Mouse (Mus musculus) G1E (cell line): ENCODE results near the gene Olfr347. TPM values are rescaled to one million over a fixed set of nuclear protein-coding genes. Genes with fewer than 3 reads are reported as not detected.

Experiments
- ATAC-seq: 2 replicates; pipeline ENCODE4 v1.8.0; 2016; ENCODE audit warnings: mild to moderate bottlenecking; ENCODE audit not compliant: insufficient number of reproducible peaks, poor library complexity, low FRiP score, severe bottlenecking; ENCODE audit errors: extremely low read depth
- DNase-seq: peaks from one replicate; pipeline ENCODE4 v3.0.0; 2012; ENCODE audit warnings: low spot score
- H3K27me3 ChIP-seq: 2 replicates; pipeline ENCODE4 v1.6.1; 2012; ENCODE audit warnings: mild to moderate bottlenecking, low read length, inconsistent platforms; ENCODE audit not compliant: insufficient read depth
- H3K36me3 ChIP-seq: replicated peaks from 2 replicates; pipeline ENCODE3; 2012; ENCODE audit warnings: mild to moderate bottlenecking, inconsistent platforms
- H3K4me1 ChIP-seq: 2 replicates; pipeline ENCODE4 v1.6.1; 2012; ENCODE audit warnings: low read depth, low read length, inconsistent platforms, mixed read lengths; ENCODE audit not compliant: insufficient read depth
- H3K4me3 ChIP-seq: 2 replicates; pipeline ENCODE4 v1.5.1; 2012; ENCODE audit warnings: low read depth, mild to moderate bottlenecking, inconsistent platforms, low read length, moderate library complexity, mixed read lengths
- H3K9me3 ChIP-seq: replicated peaks from 2 replicates; pipeline ENCODE4 v1.6.1; 2012; ENCODE audit warnings: inconsistent platforms
- CTCF ChIP-seq: IDR thresholded peaks from 2 replicates; pipeline ENCODE4 v1.5.1; 2012; ENCODE audit warnings: low read depth, low read length, inconsistent platforms, mixed read lengths
- GATA1 ChIP-seq: IDR thresholded peaks from 2 replicates; pipeline ENCODE4 v1.6.1; 2012; ENCODE audit warnings: borderline replicate concordance, low read length, inconsistent platforms, mixed read lengths
- GATA2 ChIP-seq: IDR thresholded peaks from 2 replicates; pipeline ENCODE4 v1.6.1; 2012; ENCODE audit warnings: low read depth, low read length, inconsistent platforms, borderline replicate concordance
- POLR2AphosphoS5 ChIP-seq: IDR thresholded peaks from 2 replicates; pipeline ENCODE4 v1.6.1; 2012; ENCODE audit warnings: low read depth, low read length, inconsistent platforms; ENCODE audit not compliant: insufficient replicate concordance
- TAL1 ChIP-seq: conservative IDR thresholded peaks from 2 replicates; pipeline ENCODE4 v1.6.1; 2012; ENCODE audit warnings: low read depth, low read length, inconsistent platforms, mixed read lengths
- polyA plus RNA-seq: library from polyadenylated mRNA; stranded (reverse); fragments of >175 nt; gene quantifications from 2 replicates; pipeline ENCODE4 v1.2.3, GENCODE M21; 2012
- total RNA-seq, 2 experiments: library from RNA; stranded (forward) in 1 of 2; stranded (reverse) in 1 of 2; fragments of 200-1000 nt in 1 of 2; fragments of >200 nt in 1 of 2; fragmentation: Nextera tagmentation in 1 of 2; gene quantifications; 2 replicates each; pipeline ENCODE4 v1.2.3; 2014 to 2017

Gene Olfr347
- not detected in 2 replicates for total RNA-seq (2014; fragmentation: Nextera tagmentation)
- 0.33 TPM in 1 of 2 replicates, not detected in the other for total RNA-seq (2017)
- not detected in 2 replicates for polyA plus RNA-seq

- no peak within 1 kb of the TSS for H3K4me3 ChIP-seq
- no peaks in the 10 kb centered on the region for H3K27me3 ChIP-seq
- no peak for ATAC-seq
- H3K4me1 ChIP-seq, result no peaks in the 10 kb centered on the region
- H3K9me3 ChIP-seq, result no peaks in the 10 kb centered on the region
- TF ChIP-seq GATA1 (no peak), CTCF (no peak), GATA2 (no peak), POLR2AphosphoS5 (no peak), TAL1 (no peak)
- no peak for DNase-seq
- H3K36me3 ChIP-seq, result no peaks in the 10 kb centered on the region
These were observed at the start of gene Olfr347 for GRCm38 (mm10) chr2:36731602-36732001. Gene Olfr347, plus strand, starts transcription at chr2:36731902.

GRCm38 (mm10) chr2:36685488-36685887 is 46.2 kb upstream of the Olfr347 start, which contains the start of gene Olfr346:
Gene Olfr346, plus strand, starts transcription at chr2:36685788.
- no peaks in the 10 kb centered on the region for H3K9me3 ChIP-seq
- H3K27me3 ChIP-seq, result no peaks in the 10 kb centered on the region
- ATAC-seq (no peak), DNase-seq (no peak)
- no peaks in the 10 kb centered on the region for H3K36me3 ChIP-seq
- TF ChIP-seq CTCF (no peak), POLR2AphosphoS5 (no peak), GATA2 (no peak)
- no peak within 1 kb of the TSS for H3K4me3 ChIP-seq
- H3K4me1 ChIP-seq, result no peaks in the 10 kb centered on the region

GRCm38 (mm10) chr2:36736226-36736625 is 4.5 kb downstream of the Olfr347 start:
- no peak for DNase-seq
- TF ChIP-seq POLR2AphosphoS5 (no peak), TAL1 (no peak), GATA2 (no peak), CTCF (no peak), GATA1 (no peak)

GRCm38 (mm10) chr2:36783976-36784375 is 52.3 kb downstream of the Olfr347 start, which contains the start of gene Olfr348:
Gene Olfr348, plus strand, starts transcription at chr2:36784276.
- DNase-seq (no peak), ATAC-seq (no peak)
- Histone ChIP-seq H3K9me3 (no peaks in the 10 kb centered on the region), H3K36me3 (no peaks in the 10 kb centered on the region), H3K4me3 (no peak within 1 kb of the TSS), H3K27me3 (no peaks in the 10 kb centered on the region), H3K4me1 (no peaks in the 10 kb centered on the region)
- TF ChIP-seq CTCF (no peak), TAL1 (no peak), POLR2AphosphoS5 (no peak), GATA2 (no peak), GATA1 (no peak)

More at GRCm38 (mm10) chr2:36736226-36736625, 4.5 kb downstream of the Olfr347 start:
- Histone ChIP-seq H3K4me1 (no peaks in the 10 kb centered on the region), H3K36me3 (no peaks in the 10 kb centered on the region), H3K27me3 (no peaks in the 10 kb centered on the region), H3K9me3 (no peaks in the 10 kb centered on the region), H3K4me3 (no peak overlapping the region)
- ATAC-seq, result no peak

Other genes starting within 250 kb of the Olfr347 start
- gene Olfr341, start 249.4 kb upstream of the Olfr347 start, total RNA-seq (2014; fragmentation: Nextera tagmentation), result not detected in 2 replicates
- gene Olfr341, start 249.4 kb upstream of the Olfr347 start, total RNA-seq (2017), result 0.05 and 0.06 TPM in 2 replicates
- not detected in 2 replicates for gene Olfr341, start 249.4 kb upstream of the Olfr347 start, polyA plus RNA-seq
- gene Olfr342, start 206.9 kb upstream of the Olfr347 start, total RNA-seq (2014; fragmentation: Nextera tagmentation), result not detected in 2 replicates
- 0.06 and 0.11 TPM in 2 replicates for gene Olfr342, start 206.9 kb upstream of the Olfr347 start, total RNA-seq (2017)
- not detected in 2 replicates for gene Olfr342, start 206.9 kb upstream of the Olfr347 start, polyA plus RNA-seq
- gene Olfr344, start 165.2 kb upstream of the Olfr347 start, total RNA-seq (2014; fragmentation: Nextera tagmentation), result not detected in 2 replicates
- gene Olfr344, start 165.2 kb upstream of the Olfr347 start, total RNA-seq (2017), result 0.06 and 0.38 TPM in 2 replicates
- not detected in 2 replicates for gene Olfr344, start 165.2 kb upstream of the Olfr347 start, polyA plus RNA-seq
- not detected in 2 replicates for gene Olfr345, start 91.9 kb upstream of the Olfr347 start, total RNA-seq (2014; fragmentation: Nextera tagmentation)
- 0.22 TPM in 1 of 2 replicates, not detected in the other for gene Olfr345, start 91.9 kb upstream of the Olfr347 start, total RNA-seq (2017)
- gene Olfr345, start 91.9 kb upstream of the Olfr347 start, polyA plus RNA-seq, result not detected in 2 replicates
- gene Olfr346, start 46.1 kb upstream of the Olfr347 start, total RNA-seq (2014; fragmentation: Nextera tagmentation), result not detected in 2 replicates
- under 0.01 TPM in 1 of 2 replicates, not detected in the other for gene Olfr346, start 46.1 kb upstream of the Olfr347 start, total RNA-seq (2017)
- not detected in 2 replicates for gene Olfr346, start 46.1 kb upstream of the Olfr347 start, polyA plus RNA-seq
- not detected in 2 replicates for gene Olfr348, start 52.4 kb downstream of the Olfr347 start, total RNA-seq (2014; fragmentation: Nextera tagmentation)
- 0.06 and 0.11 TPM in 2 replicates for gene Olfr348, start 52.4 kb downstream of the Olfr347 start, total RNA-seq (2017)
- gene Olfr348, start 52.4 kb downstream of the Olfr347 start, polyA plus RNA-seq, result not detected in 2 replicates
- not detected in 2 replicates for gene Olfr50, start 58.6 kb downstream of the Olfr347 start, total RNA-seq (2014; fragmentation: Nextera tagmentation)
- 0.05 and 0.06 TPM in 2 replicates for gene Olfr50, start 58.6 kb downstream of the Olfr347 start, total RNA-seq (2017)
- not detected in 2 replicates for gene Olfr50, start 58.6 kb downstream of the Olfr347 start, polyA plus RNA-seq
- not detected in 2 replicates for gene Olfr3, start 85.1 kb downstream of the Olfr347 start, total RNA-seq (2014; fragmentation: Nextera tagmentation)
- gene Olfr3, start 85.1 kb downstream of the Olfr347 start, total RNA-seq (2017), result 0.11 and 0.12 TPM in 2 replicates
- gene Olfr3, start 85.1 kb downstream of the Olfr347 start, polyA plus RNA-seq, result not detected in 2 replicates
- not detected in 2 replicates for gene Olfr350, start 114.4 kb downstream of the Olfr347 start, total RNA-seq (2014; fragmentation: Nextera tagmentation)
- gene Olfr350, start 114.4 kb downstream of the Olfr347 start, total RNA-seq (2017), result 0.22 and 0.23 TPM in 2 replicates
- gene Olfr350, start 114.4 kb downstream of the Olfr347 start, polyA plus RNA-seq, result not detected in 2 replicates
- gene Olfr351, start 130.8 kb downstream of the Olfr347 start, total RNA-seq (2014; fragmentation: Nextera tagmentation), result not detected in 2 replicates
- gene Olfr351, start 130.8 kb downstream of the Olfr347 start, total RNA-seq (2017), result 0.16 and 0.41 TPM in 2 replicates
- not detected in 2 replicates for gene Olfr351, start 130.8 kb downstream of the Olfr347 start, polyA plus RNA-seq
- not detected in 2 replicates for gene Olfr352, start 136.6 kb downstream of the Olfr347 start, total RNA-seq (2014; fragmentation: Nextera tagmentation)
- 0.05 TPM in 1 of 2 replicates, not detected in the other for gene Olfr352, start 136.6 kb downstream of the Olfr347 start, total RNA-seq (2017)
- gene Olfr352, start 136.6 kb downstream of the Olfr347 start, polyA plus RNA-seq, result not detected in 2 replicates
- gene Olfr353, start 161.0 kb downstream of the Olfr347 start, total RNA-seq (2014; fragmentation: Nextera tagmentation), result not detected in 2 replicates
- gene Olfr353, start 161.0 kb downstream of the Olfr347 start, total RNA-seq (2017), result 0.05 and 0.12 TPM in 2 replicates
- gene Olfr353, start 161.0 kb downstream of the Olfr347 start, polyA plus RNA-seq, result not detected in 2 replicates
- gene Olfr354, start 173.8 kb downstream of the Olfr347 start, total RNA-seq (2014; fragmentation: Nextera tagmentation), result not detected in 2 replicates
- gene Olfr354, start 173.8 kb downstream of the Olfr347 start, total RNA-seq (2017), result 0.16 and 0.17 TPM in 2 replicates
- not detected in 2 replicates for gene Olfr354, start 173.8 kb downstream of the Olfr347 start, polyA plus RNA-seq
- gene Olfr355, start 197.0 kb downstream of the Olfr347 start, total RNA-seq (2014; fragmentation: Nextera tagmentation), result not detected in 2 replicates
- 0.06 and 0.11 TPM in 2 replicates for gene Olfr355, start 197.0 kb downstream of the Olfr347 start, total RNA-seq (2017)
- not detected in 2 replicates for gene Olfr355, start 197.0 kb downstream of the Olfr347 start, polyA plus RNA-seq
- gene Olfr356, start 205.2 kb downstream of the Olfr347 start, total RNA-seq (2014; fragmentation: Nextera tagmentation), result not detected in 2 replicates
- not detected in 2 replicates for gene Olfr356, start 205.2 kb downstream of the Olfr347 start, total RNA-seq (2017)
- not detected in 2 replicates for gene Olfr356, start 205.2 kb downstream of the Olfr347 start, polyA plus RNA-seq